Mouse (Mus musculus) spleen, adult 12 weeks (tissue): ENCODE results near the gene Rad51.
A peak's percentile ranks its signal among the peaks of the same experiment; 100 is the strongest.

ENCODE experiments used
- DNase-seq: peaks from one replicate; pipeline ENCODE4 v3.0.0; 2022; ENCODE audit warnings: low spot score

Gene Rad51

GRCm38 (mm10) chr2:119163999-119164398 lies 51.4 kb downstream of the Rad51 start:
- no peak for DNase-seq

- DNase-seq, result no peak
Observed at GRCm38 (mm10) chr2:119165401-119165800, 52.8 kb downstream of the Rad51 start.

- peak; percentile 20 for DNase-seq
Observed at GRCm38 (mm10) chr2:119166901-119167865, 54.6 kb downstream of the Rad51 start, which contains the start of gene Gchfr. Gchfr (plus strand) TSS chr2:119167773.

- no peak for DNase-seq
Observed at GRCm38 (mm10) chr2:119167866-119168256, 55.3 kb downstream of the Rad51 start.

- no peak for DNase-seq
Observed at GRCm38 (mm10) chr2:119170282-119170681, 57.7 kb downstream of the Rad51 start.

GRCm38 (mm10) chr2:119171574-119171973 lies 59.0 kb downstream of the Rad51 start:
- no peak for DNase-seq

GRCm38 (mm10) chr2:119172446-119172845 lies 59.9 kb downstream of the Rad51 start:
- no peak for DNase-seq

GRCm38 (mm10) chr2:119172862-119173576 lies 60.4 kb downstream of the Rad51 start:
- peak; percentile 38 for DNase-seq

- no peak for DNase-seq
Observed at GRCm38 (mm10) chr2:119173991-119174651, 61.5 kb downstream of the Rad51 start, which contains the start of gene Gm14137. Gm14137 (plus strand) TSS chr2:119174509.

GRCm38 (mm10) chr2:119174866-119175265 lies 62.3 kb downstream of the Rad51 start:
- no peak for DNase-seq

GRCm38 (mm10) chr2:119175614-119176013 lies 63.0 kb downstream of the Rad51 start:
- DNase-seq, result no peak

- DNase-seq, result no peak
Observed at GRCm38 (mm10) chr2:119176761-119177160, 64.2 kb downstream of the Rad51 start.

- DNase-seq, result no peak
Observed at GRCm38 (mm10) chr2:119177384-119177939, 64.9 kb downstream of the Rad51 start.

GRCm38 (mm10) chr2:119182914-119183313 lies 70.3 kb downstream of the Rad51 start:
- DNase-seq, result no peak

- peak; percentile 78 for DNase-seq
Observed at GRCm38 (mm10) chr2:119189029-119189710, 76.6 kb downstream of the Rad51 start.

- DNase-seq, result no peak
Observed at GRCm38 (mm10) chr2:119190969-119191368, 78.4 kb downstream of the Rad51 start.

GRCm38 (mm10) chr2:119194140-119194539 lies 81.5 kb downstream of the Rad51 start:
- DNase-seq, result no peak

GRCm38 (mm10) chr2:119196316-119197108 lies 83.9 kb downstream of the Rad51 start:
- DNase-seq, result no peak
